Mouse (Mus musculus): ENCODE measurements around the gene Lsm11.

The Lsm11 gene

DNA sequence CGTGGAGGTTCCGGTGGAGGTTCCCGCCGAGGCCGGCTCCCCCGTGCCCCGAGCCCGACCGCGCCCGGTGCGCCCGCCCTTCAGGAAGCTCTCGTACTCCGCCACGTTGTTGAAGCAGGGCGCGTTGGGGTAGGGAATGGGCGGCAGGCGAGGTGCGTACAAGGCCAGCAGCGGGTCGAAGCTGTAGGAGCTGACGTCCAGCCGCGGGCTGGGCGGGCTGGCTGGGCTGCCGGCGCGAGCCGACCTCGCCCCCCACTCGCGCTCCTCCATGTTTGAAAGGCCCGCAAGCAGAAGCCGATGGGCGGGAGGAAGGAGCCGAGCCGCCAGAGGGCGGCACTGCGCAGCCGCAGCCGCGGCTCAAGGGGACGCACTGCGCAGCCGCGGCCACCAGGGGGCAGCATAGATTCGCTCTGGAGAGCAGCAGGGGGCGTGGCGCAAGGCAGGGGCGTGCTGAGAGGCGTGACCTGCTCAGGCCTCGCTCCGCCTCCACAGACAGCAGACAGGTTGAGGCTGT lies at the start of gene Lsm11:
Lsm11 (minus strand) TSS at position 293 of the 514 bp plus-strand sequence.
- peak; percentile 95 to 99 for DNase-seq (ENCODE audit: low read depth in 1 of 2, low spot score in 2 of 2)

DNA sequence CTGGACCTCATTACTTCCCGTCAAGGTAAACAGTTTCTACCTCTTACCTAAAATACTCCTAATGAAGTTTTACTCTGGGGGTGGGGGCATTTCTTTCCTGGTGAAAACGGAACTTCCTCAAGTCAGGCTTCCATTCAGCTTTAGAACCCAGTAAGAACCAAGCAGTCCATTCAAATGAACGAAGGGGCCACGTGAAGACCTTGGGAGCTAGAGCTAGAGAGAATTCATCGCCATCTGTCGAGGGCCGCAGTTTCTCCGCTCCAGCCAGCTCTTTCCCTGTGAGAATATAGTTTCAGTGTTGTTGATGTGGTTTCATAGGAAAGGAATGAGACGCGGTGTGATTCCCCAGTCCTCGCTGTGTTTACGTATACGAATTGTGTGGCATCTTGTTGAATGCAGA lies 47.4 kb upstream of the Lsm11 start:
- no peak for DNase-seq (ENCODE audit: low read depth in 1 of 2, low spot score in 2 of 2)

DNA sequence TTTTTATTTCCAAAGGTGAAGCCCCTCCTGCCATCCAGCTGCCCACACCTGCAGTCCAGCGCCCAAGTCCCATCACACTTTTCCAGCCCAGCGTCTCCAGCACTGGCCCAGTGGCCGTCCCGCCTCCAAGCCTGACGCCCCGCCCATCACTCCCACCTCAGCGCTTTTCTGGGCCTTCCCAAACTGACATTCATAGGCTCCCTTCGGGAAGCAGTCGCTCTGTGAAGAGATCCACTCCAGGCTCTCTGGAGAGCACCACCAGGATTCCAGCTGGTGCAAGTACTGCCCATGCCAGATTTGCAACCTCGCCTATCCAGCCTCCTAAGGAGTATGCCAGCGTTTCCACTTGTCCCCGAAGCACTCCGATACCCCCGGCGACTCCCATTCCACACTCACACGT lies 46.9 kb upstream of the Lsm11 start:
- DNase-seq (ENCODE audit: low read depth in 1 of 2, low spot score in 2 of 2), result no peak

DNA sequence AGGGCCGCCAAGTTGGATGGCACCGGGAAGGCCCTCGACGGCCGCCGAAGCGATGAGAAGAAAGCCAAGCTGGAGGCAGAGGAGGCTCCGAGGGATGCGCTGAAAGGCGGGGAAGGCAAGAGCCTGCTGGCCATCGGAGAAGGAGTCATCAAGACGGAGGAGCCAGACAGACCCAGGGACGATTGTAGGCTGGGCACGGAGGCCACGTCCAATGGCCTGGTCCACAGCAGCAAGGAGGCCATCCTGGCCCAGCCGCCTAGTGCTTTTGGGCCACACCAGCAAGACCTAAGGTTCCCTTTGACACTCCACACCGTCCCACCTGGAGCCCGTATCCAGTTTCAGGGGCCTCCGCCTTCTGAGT lies 36.1 kb upstream of the Lsm11 start:
- no peak for DNase-seq (ENCODE audit: low read depth in 1 of 2, low spot score in 2 of 2)

DNA sequence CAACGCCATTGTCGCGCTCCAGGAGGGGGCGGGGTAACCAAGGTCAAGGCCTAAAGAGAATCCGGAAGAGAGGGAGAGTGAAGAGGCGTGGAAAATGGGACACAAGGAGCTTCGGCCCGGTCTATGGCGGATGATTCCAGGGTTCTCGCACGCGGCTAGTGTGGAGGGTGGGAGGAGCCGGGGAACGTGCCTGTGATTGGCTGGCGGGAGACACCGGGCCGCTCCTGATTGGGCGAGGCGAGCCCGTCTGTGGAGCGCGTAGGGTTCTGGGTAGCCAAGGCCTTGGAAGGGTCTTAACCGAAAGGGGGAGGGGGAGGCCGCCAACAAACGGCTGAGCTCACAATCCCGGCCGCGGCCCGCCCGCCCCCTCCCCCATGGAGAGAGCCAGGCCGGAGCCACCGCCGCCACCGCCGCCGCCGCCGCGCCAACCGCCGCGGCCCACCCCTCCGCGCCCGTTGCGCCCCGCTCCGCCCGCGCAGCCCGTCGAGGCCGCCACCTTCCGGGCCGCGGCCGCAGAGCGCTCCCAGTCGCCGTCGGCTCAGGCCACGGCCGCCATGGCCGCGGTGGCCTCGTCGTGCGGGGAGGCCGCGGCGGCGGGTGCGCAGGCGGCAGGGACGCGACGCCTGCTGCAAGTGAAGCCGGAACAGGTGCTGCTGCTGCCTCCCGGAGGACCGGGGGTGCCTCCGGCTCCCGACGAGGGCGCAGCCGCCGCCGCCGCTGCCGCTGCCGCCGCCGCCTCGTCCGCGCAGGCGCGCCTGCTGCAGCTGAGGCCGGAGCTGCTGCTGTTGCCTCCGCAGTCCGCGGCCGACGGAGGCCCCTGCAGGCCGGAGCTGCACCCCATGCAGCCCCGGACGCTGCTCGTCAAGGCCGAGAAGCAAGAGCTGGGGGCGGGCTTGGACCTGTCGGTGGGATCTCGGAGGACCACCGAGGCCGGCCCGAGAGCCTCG lies 35.5 kb upstream of the Lsm11 start, which contains the start of gene Sox30:
Sox30 (plus strand) TSS at position 365 of the 947 bp plus-strand sequence.
- no peak for DNase-seq (ENCODE audit: low read depth in 1 of 2, low spot score in 2 of 2)

DNA sequence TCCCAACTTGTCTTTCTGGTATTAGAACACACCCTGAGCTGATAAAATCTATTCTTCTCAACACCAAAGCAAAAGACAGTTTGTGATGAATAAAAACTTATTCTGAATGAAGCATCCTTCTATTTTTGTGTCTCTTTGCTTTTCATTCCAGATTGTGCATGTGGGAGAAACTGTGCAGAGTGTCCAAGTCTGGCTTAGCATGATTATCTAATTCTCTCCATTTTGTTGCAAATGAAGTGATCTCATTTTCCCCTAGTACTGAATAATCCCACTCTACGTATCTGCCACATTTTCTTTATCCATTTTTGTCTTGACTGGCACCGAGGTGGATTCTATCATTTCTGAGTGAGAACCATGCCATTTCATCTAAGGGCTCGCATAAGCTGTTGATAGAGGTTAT lies 31.3 kb upstream of the Lsm11 start:
- DNase-seq (ENCODE audit: low read depth in 1 of 2, low spot score in 2 of 2), result no peak

DNA sequence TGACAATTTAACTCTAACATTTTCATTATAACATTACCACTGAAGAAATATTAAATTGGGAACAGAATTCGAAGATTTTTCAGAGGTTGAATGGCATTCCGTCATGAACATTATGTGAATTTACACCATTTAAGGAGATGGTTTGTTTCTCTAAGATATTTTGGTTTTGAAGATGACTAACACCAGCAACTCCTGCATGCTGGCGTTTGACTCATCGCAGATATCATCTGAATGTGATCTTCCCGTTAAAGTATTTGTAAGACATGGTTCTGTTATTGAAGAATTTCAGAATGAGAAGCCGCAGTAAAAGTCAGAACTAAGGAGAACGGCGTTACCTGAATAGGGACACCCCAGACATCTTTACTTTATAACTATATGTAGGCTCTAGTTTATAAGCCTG lies 29.7 kb upstream of the Lsm11 start:
- no peak for DNase-seq (ENCODE audit: low read depth in 1 of 2, low spot score in 2 of 2)

DNA sequence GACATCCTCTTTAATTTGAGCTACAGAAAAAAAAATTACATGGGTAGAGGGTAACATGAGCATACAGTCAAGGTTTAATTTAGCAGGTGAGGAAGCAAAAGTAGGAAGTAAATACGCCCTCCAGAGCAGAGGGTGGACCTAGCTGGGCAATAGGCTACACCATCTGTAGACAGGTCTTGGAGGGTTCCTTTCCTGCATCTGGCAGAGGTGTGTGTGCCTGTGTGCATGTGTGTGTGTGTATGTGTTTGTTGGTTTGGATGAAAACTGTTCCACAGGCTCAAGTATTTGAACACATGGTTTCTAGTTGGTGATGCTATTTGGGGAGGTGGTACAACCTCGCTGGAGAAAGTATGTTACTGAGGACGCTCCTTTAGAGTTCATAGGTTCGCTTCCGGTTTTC lies 28.9 kb upstream of the Lsm11 start:
- DNase-seq (ENCODE audit: low read depth in 1 of 2, low spot score in 2 of 2), result no peak

DNA sequence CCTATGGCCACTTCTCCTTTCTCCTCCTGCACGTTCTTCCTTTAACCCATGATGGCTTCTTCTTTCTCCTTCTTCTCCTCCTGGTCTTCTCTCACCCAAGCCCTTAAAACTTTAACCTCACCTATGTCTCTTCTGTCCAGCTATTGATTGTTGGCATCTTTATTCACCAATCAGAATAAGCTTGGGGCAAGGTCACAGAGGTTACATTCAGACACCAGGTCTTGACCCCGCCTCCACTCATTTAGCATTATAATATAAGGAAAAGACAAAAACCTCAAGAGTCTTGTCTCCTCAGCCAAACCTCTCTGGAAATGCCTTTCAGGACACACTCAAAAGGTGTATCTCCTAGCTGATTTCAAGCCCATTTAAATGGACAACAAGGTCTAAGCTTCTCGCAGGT lies 23.7 kb upstream of the Lsm11 start:
- no peak for DNase-seq (ENCODE audit: low read depth in 1 of 2, low spot score in 2 of 2)

DNA sequence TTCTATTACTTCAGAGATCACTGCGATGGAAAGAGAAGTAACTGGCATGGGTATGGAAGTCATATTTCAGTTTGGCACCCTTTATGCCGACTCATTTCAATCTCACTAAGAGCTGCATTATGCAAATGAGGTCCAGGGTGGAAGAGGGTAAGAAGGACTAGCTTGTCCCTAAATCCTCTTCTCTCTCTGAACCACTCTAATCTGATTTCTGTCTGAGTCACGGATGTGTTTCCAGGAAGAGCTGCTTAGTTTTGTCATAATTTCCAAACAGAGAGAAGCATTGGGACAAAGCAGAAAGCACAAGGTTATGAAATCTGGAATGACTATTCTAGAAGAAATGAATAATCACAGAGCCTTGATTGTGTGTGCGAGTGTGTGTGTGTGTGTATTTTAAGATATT lies 22.2 kb upstream of the Lsm11 start:
- DNase-seq (ENCODE audit: low read depth in 1 of 2, low spot score in 2 of 2), result no peak

DNA sequence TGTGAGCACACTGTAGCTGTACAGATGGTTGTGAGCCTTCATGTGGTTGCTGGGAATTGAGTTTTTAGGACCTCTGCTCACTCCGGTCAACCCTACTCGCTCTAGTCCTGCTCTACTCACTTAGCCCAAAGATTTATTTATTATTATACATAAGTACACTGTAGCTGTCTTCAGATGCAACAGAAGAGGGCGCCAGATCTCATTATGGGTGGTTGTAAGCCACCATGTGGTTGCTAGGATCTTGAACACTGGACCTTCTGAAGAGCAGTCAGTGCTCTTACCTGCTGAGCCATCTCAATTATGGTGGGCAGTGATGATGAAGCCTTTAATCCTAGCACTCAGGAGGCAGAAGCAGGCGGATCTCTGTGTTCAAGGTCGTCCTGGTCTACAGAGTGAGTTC lies 15.3 kb upstream of the Lsm11 start:
- DNase-seq (ENCODE audit: low read depth in 1 of 2, low spot score in 2 of 2), result no peak

DNA sequence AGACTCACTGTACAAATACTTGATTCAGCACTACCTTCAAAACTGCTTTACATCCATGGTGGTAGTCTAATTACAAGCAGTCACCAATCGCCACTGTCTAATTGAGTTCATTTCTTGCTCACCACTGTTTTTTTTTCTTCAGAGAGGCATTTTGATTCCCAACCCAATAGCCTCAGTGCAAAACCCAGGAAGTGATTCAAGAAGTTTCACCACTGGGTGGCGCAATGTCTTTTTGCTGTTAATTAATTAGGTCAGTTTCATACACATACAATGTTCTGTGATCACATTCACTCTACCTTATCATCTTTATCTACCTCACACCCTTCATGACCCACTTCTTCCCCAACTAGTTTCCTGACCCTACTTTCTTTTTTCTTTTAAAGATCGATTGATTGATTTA lies 14.9 kb upstream of the Lsm11 start:
- DNase-seq (ENCODE audit: low read depth in 1 of 2, low spot score in 2 of 2), result no peak

DNA sequence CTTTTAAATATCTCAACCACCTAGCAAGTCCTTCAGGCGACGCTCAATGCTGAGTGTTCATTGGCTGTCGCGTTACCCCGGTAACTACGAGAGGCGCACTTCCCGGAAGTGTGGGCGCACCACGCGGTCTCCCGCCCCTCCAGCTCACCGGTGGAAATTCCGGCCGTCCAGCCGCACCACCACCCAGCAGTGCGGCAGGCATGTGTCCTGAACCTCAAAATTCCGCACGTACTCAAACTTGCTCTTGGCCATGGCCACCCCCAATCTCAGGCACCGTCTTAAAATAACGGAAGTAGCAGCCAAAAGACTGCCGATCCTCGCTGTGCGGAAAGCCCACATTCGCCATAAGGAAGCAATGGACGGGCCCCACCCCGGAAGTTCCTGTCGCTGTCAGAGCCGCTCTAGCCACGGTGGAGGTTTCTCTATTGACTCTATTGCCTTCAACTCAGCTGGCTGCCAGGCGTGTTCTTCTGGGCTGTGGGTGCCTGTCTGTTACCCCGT lies 10.4 kb upstream of the Lsm11 start, which contains the start of gene Thg1l:
Thg1l (minus strand) TSS at position 368 of the 501 bp plus-strand sequence.
- DNase-seq (ENCODE audit: low read depth in 1 of 2, low spot score in 2 of 2), result peak; percentile 82 to 88

DNA sequence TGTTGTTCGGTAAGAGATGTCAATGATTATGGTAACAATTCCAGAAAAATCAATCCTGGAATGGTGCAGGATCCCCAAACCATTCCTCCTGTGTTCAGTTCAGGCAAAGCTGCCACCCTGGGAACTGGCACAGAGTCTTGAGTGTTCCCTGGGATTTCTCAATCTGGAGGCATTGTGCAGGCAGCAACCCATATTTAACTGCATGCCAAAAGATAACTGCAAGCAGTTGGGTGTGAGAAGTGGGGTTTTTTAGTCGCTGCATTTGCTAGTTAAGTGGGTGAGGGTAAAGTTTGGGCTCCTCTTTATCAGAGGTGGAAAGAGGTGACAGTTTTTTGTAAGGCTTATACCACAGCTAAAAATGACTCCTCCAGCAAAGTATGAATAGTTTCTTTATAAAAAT lies 2.8 kb upstream of the Lsm11 start:
- DNase-seq (ENCODE audit: low read depth in 1 of 2, low spot score in 2 of 2), result no peak

DNA sequence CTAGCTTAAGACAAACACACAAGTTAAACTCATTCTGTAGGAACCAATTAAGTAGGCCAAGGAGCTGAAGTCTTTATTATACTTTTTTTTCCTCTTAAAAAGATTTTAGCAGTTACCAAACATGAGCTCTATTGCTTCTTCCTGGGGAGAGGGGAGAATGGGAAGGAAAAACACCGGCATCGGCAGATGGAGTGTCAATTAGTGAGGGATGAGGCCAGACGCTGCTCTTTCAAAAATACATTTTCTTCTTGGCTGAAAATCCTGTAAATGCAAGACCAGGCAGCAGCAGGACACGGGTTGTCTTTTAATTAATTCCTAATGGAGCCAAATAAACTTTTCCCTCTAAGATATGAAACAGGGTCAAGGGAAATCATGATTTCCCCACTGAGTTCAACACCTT lies 2.1 kb upstream of the Lsm11 start:
- DNase-seq (ENCODE audit: low read depth in 1 of 2, low spot score in 2 of 2), result no peak

DNA sequence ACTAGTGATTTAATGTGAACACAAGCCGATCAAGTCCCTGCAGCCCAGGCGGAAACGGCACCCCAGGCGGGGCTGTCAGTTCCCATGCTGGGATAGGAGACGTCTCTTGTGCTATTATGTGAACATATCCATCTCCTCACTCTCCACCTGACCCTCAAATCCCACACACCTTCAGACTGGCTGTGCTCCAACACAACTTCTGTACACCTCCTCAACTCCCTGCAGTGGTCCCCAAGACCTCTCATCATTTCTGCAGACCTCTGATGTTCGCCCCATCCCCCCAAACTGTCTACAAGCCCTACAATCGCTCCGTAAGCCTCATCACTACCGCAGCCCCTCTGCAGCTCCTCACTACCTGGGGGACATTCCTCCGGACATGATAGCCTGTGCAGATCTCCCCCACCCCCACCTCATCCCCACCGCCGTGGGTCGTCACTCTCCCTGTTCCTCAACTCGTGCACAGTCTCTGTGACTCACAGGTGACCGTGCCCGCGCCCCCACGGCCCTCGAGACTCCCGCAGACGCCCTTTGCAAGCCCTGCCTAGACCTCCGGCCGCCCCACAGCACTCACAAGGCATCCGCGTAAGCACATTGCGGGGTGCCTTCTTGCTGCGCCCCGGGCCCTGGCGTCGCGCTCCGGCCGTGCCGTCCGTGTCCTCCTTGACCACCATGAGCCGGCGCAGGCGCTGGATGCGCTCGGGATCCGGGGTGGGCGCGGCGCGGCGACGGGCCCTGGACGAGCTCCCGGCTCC lies 668 bp downstream of the Lsm11 start:
- no peak for DNase-seq (ENCODE audit: low read depth in 1 of 2, low spot score in 2 of 2)

DNA sequence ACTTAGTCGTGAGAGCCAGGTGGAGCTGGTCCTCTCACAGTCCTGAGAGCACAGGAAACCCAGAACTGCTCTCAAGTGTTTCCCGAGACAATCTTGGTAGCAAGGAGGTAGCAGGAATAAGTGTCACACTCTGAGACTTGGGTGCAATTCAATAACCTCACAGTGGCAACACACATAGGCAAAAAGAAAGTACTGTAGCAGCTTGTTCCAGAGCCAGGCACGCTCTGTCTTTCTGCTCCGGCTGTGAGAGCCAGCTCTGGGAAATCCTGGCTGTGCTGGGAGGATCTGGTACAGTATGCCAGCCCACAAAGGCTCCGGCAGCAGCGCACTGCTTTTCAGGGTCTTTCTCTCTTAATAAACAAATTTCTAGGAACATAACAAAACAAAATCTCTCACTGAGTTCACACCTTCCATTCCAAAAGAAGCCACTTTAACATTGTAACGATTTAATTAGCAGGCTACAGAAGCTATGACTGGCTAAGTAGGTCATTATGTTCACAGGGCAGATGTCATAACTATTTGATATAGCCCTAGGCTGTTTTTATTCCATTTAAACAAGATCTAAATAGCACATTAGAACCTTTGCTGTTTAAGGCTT lies 1.5 kb downstream of the Lsm11 start:
- DNase-seq (ENCODE audit: low read depth in 1 of 2, low spot score in 2 of 2), result no peak

DNA sequence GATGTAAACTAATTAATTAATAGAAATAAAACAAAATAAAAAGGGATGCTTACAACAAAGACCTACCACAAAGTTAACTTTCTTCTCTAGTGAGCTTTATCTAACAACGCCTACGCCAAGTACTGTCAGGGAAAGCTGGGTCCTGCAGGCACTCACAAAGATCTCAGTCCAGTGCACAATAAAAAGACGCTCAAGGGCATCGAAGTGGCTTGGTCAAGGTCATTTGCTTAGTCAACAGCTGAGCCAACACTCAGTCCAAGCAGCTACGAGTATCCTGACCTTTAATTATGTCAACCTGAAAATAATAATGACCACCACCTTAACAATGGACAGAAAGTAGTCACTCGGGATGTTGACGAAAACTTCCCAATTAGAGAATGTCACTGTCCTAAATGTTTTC lies 2.5 kb downstream of the Lsm11 start:
- DNase-seq (ENCODE audit: low read depth in 1 of 2, low spot score in 2 of 2), result no peak

DNA sequence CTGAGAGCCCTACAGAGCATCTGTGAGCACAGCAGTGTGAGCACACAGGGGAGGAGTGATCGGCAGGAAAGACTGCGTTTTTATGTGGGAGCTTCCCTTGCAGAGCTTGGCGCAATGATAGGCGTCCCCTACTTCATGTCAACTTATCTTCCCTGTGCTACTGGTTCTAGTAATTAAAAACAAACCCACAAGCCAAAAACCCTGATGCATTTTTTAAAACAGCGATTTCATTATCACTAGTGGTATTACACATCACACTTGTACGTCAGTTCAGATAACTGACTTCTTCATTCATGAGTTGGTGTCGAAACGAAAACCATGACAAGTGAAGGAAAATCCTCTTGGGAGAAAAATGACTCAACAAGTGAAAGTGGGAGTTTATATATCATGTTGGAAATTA lies 5.8 kb downstream of the Lsm11 start:
- no peak for DNase-seq (ENCODE audit: low read depth in 1 of 2, low spot score in 2 of 2)

DNA sequence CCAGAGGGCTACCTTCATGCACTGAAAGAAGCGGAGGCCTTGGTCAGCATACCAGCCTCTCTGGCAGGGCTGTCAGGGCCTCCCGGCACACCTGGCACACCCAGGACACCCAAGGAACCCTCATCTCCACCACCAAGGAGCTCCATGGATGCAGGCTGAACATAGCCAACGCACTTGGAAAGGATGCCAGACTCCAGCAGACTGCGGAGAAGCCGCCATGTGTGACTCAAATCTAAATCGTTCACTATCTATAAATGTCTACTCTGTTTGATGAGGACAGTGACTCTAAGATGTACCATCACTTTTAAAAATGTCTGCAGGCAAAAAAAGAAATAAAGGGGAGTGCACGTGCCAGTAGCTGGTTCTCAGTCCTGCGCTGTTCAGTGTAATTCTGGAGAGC lies 7.3 kb downstream of the Lsm11 start:
- DNase-seq (ENCODE audit: low read depth in 1 of 2, low spot score in 2 of 2), result no peak

DNA sequence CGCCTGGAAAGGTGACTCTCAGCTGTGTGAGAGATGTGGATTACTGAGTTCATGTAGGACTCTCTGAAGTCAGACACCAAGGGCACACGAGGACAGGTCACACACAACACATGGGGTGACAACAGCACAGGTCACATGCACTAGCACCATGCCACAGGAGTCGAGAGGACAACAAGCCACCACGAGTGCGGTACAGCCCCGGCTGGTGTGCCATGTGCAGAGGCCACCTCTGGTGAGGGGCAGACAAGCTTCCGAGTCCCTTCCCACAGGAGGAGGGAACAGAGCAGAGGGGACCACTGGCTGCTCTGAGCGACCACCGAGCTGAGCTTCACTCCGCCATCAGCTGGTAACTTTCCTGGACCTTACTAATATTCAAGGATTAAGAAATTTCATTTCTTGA lies 12.0 kb downstream of the Lsm11 start:
- DNase-seq (ENCODE audit: low read depth in 1 of 2, low spot score in 2 of 2), result no peak

All from monocyte, adult 2 months (primary cell).